Mouse (Mus musculus): ENCODE measurements at regions not wholly inside any gene's neighbourhood (a gene's known extent, or its start where the extent isn't known, plus 50 kb on each side); places are given as distances from the start of the nearest gene placed in this dataset.

DNA sequence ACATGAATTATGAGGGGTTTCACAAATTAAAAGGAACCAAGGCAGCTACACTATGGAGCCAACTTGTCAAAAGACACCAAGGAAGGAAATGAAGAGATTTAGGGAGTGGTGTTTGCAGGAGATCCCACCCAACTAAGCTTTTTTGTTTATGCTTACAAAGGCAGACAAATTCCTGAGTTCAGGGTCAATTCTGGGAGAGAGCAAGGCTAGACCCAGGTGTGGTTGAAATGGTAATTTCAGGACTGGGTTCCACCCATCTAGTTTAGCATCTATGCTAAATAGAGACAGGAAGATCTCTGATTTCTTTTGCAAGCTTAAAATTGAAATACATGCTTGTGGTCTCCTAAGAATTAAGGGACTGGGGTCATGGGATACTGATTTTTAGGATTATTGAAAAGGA, 286.0 kb upstream of the Pcdh17 start:
- peak; percentile 95 for DNase-seq (ENCODE audit: low read depth, low spot score)

GRCm38 (mm10) chr14:84175446-84175845, 267.9 kb upstream of the Pcdh17 start:
- no peak for DNase-seq (ENCODE audit: low read depth, low spot score)

- no peak for DNase-seq (ENCODE audit: low read depth, low spot score)
These were observed 232.4 kb upstream of the Pcdh17 start for GRCm38 (mm10) chr14:84210949-84211348.

DNA sequence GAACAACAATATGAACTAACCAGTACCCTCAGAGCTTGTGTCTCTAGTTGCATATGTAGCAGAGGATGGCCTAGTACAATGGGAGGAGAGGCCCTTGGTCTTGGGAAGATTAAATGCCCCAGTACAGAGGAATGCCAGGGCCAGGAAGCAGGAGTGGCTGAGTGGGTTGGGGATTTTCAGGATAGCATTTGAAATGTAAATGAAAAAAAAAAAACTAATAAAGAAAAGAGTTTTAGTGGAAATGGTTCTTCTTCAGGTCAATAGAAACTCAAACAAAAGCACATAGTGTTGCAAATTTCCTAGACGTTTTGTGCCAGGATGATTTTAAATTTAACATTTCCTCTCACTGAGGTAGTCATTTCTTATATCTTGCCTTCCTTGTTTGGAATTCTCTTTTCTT, 220.4 kb upstream of the Pcdh17 start:
- DNase-seq (ENCODE audit: low read depth, low spot score) = peak; percentile 86

- DNase-seq (ENCODE audit: low read depth, low spot score) = peak; percentile 72
These were observed 219.4 kb upstream of the Pcdh17 start for GRCm38 (mm10) chr14:84223924-84224323.

DNA sequence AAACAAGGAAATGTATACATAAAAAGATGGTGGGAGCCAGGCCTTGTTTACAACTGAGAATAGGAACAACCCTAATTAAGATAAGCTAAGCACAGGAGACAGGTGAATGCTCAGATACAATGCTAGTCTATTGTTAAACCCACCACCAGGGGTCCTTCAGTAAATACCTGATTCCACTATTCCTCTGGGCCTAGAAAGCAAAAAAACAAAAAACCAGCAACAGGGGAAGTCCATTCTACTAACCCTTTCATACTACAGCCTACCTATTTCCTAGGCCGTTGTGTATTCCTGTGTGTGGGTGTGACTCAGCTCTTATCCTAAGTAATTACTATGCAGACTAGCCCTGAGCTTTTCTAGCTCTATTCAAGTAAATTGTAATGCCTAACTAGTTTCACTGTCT, 195.4 kb upstream of the Pcdh17 start:
- DNase-seq (ENCODE audit: low read depth, low spot score) = peak; percentile 97

- no peak for DNase-seq (ENCODE audit: low read depth, low spot score)
These were observed 190.8 kb upstream of the Pcdh17 start for GRCm38 (mm10) chr14:84252583-84252982.

GRCm38 (mm10) chr14:84257671-84258070, 185.7 kb upstream of the Pcdh17 start:
- peak; percentile 38 for DNase-seq (ENCODE audit: low read depth, low spot score)

GRCm38 (mm10) chr14:84258633-84259032, 184.7 kb upstream of the Pcdh17 start:
- DNase-seq (ENCODE audit: low read depth, low spot score) = no peak

GRCm38 (mm10) chr14:84263936-84264335, 179.4 kb upstream of the Pcdh17 start:
- DNase-seq (ENCODE audit: low read depth, low spot score) = peak; percentile 87

GRCm38 (mm10) chr14:84266217-84266616, 177.1 kb upstream of the Pcdh17 start:
- DNase-seq (ENCODE audit: low read depth, low spot score) = no peak

- no peak for DNase-seq (ENCODE audit: low read depth, low spot score)
These were observed 159.7 kb upstream of the Pcdh17 start for GRCm38 (mm10) chr14:84283440-84284203.

GRCm38 (mm10) chr14:84320738-84321137, 122.6 kb upstream of the Pcdh17 start:
- peak; percentile 20 for DNase-seq (ENCODE audit: low read depth, low spot score)

- DNase-seq (ENCODE audit: low read depth, low spot score) = no peak
These were observed 103.8 kb upstream of the Pcdh17 start for GRCm38 (mm10) chr14:84339604-84340003.

Data from R1 (cell line).